Mouse (Mus musculus): ENCODE measurements around the gene Pid1.

DNA sequence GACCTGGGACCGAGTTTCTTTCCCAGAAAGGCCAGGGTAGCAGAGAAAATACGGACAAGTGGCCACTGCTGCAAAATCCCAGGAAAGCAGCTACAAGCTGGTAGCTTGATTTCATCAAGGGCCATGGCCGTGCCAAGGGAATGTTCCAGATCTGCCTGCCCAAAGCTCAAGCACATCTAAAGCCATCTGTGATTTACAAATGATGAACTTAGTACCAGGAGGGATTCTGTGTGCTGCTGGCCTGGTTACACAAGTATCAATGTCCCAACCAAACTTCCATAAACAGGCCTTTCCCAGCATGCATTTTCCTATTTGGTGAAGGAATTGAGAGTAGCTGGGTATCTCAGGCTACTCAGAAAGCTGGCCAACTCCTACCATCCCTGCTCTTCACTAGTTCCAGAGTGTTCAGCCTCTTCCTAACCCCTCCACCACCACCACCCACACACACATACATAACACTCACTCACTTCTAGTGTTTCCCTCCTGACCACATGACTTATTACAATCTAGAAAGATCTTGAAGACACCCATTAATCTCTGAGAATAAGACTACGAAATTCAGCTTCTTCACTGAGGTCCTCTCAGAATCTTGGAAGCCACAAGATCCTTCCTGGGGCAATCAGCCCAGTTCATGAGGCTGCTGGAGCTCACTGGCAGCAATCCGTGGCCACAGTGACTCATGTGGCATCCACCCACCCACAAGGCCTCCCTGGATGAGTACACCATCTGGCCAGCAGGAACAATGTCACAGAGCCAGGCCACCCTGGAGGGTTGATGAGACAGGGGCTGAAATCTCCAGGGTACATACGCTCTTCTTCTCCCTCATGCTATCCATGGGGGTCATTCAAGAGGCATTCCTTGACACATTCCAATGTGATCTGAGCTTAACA lies 4.1 kb downstream of the Pid1 start:
- TF ChIP-seq CTCF (IDR thresholded peaks at IDR 0.05): no peak
- no peak for TF ChIP-seq EP300 (IDR thresholded peaks at IDR 0.05)

All from lung, postnatal 0 days (tissue).